Mouse (Mus musculus): Measurements from ENCODE around the gene Setd4. TPM values are rescaled to one million over a fixed set of nuclear protein-coding genes. Genes with fewer than 3 reads are reported as not detected.
"Not testable (repeated sequence)": the region's sequence is repeated elsewhere in the genome, so short reads cannot be mapped to it uniquely, and the experiment has no call there.

Setd4 gene
- polyA plus RNA-seq (2012; rRNA removed), result 39.2 and 39.7 TPM in 2 replicates

GRCm38 (mm10) chr16:93603439-93604212 is at the start of gene Setd4:
Gene Setd4, minus strand, starts transcription at chr16:93604063.
- Histone ChIP-seq H3K27ac (ENCODE audit: control insufficient read depth, insufficient read depth, low read length) (peak within 1 kb of the TSS; percentile 64), H3K27me3 (ENCODE audit: control insufficient read depth, insufficient read depth, low read length) (no peaks in the 10 kb centered on the region), H3K36me3 (ENCODE audit: control insufficient read depth, insufficient read depth, low read length) (no peaks in the 10 kb centered on the region), H3K4me1 (replicated peaks; ENCODE audit: control insufficient read depth, insufficient read depth, low read length) (peaks cover 10% of the 10 kb centered on the region), H3K4me3 (ENCODE audit: control insufficient read depth, insufficient read depth, low read length) (peak within 1 kb of the TSS; percentile 62)
- WGBS, result 2% methylated on average over 55 of the region's 55 CpGs
- DNase-seq, result peak; percentile 86
- peak; percentile 83 for TF ChIP-seq POLR2A (IDR thresholded peaks at IDR 0.05; ENCODE audit: control insufficient read depth, extremely low read depth, insufficient read depth, low read length, poor library complexity)
- TF ChIP-seq CTCF (IDR thresholded peaks at IDR 0.05; ENCODE audit: borderline replicate concordance, control insufficient read depth, extremely low read depth, insufficient read depth, low read length, poor library complexity), result no peak

GRCm38 (mm10) chr16:93648441-93649183 is 44.7 kb upstream of the Setd4 start:
- no peaks in the 10 kb centered on the region for H3K36me3 ChIP-seq (ENCODE audit: control insufficient read depth, insufficient read depth, low read length)
- H3K4me3 ChIP-seq (ENCODE audit: control insufficient read depth, insufficient read depth, low read length), result no peak overlapping the region
- H3K4me1 ChIP-seq (replicated peaks; ENCODE audit: control insufficient read depth, insufficient read depth, low read length), result no peaks in the 10 kb centered on the region
- no peaks in the 10 kb centered on the region for H3K27me3 ChIP-seq (ENCODE audit: control insufficient read depth, insufficient read depth, low read length)
- 82% methylated on average over 5 of the region's 5 CpGs for WGBS
- H3K27ac ChIP-seq (ENCODE audit: control insufficient read depth, insufficient read depth, low read length), result no peak overlapping the region
- TF ChIP-seq CTCF (IDR thresholded peaks at IDR 0.05; ENCODE audit: borderline replicate concordance, control insufficient read depth, extremely low read depth, insufficient read depth, low read length, poor library complexity) (no peak), POLR2A (IDR thresholded peaks at IDR 0.05; ENCODE audit: control insufficient read depth, extremely low read depth, insufficient read depth, low read length, poor library complexity) (no peak)
- DNase-seq, result no peak

GRCm38 (mm10) chr16:93644006-93644405 is 40.1 kb upstream of the Setd4 start:
- 29% methylated on average over 4 of the region's 4 CpGs for WGBS
- DNase-seq, result no peak
- TF ChIP-seq CTCF (IDR thresholded peaks at IDR 0.05; ENCODE audit: borderline replicate concordance, control insufficient read depth, extremely low read depth, insufficient read depth, low read length, poor library complexity) (no peak), POLR2A (IDR thresholded peaks at IDR 0.05; ENCODE audit: control insufficient read depth, extremely low read depth, insufficient read depth, low read length, poor library complexity) (no peak)
- Histone ChIP-seq H3K27ac (ENCODE audit: control insufficient read depth, insufficient read depth, low read length) (no peak overlapping the region), H3K27me3 (ENCODE audit: control insufficient read depth, insufficient read depth, low read length) (no peaks in the 10 kb centered on the region), H3K36me3 (ENCODE audit: control insufficient read depth, insufficient read depth, low read length) (no peaks in the 10 kb centered on the region), H3K4me3 (ENCODE audit: control insufficient read depth, insufficient read depth, low read length) (no peak overlapping the region), H3K4me1 (replicated peaks; ENCODE audit: control insufficient read depth, insufficient read depth, low read length) (no peaks in the 10 kb centered on the region)

- Histone ChIP-seq H3K4me3 (ENCODE audit: control insufficient read depth, insufficient read depth, low read length) (no peak within 1 kb of the TSS), H3K27ac (ENCODE audit: control insufficient read depth, insufficient read depth, low read length) (no peak within 1 kb of the TSS), H3K36me3 (ENCODE audit: control insufficient read depth, insufficient read depth, low read length) (no peaks in the 10 kb centered on the region), H3K27me3 (ENCODE audit: control insufficient read depth, insufficient read depth, low read length) (no peaks in the 10 kb centered on the region), H3K4me1 (replicated peaks; ENCODE audit: control insufficient read depth, insufficient read depth, low read length) (no peaks in the 10 kb centered on the region)
- WGBS, result 92% methylated on average over 23 of the region's 23 CpGs
- TF ChIP-seq CTCF (IDR thresholded peaks at IDR 0.05; ENCODE audit: borderline replicate concordance, control insufficient read depth, extremely low read depth, insufficient read depth, low read length, poor library complexity) (no peak), POLR2A (IDR thresholded peaks at IDR 0.05; ENCODE audit: control insufficient read depth, extremely low read depth, insufficient read depth, low read length, poor library complexity) (no peak)
- no peak for DNase-seq
Measured at GRCm38 (mm10) chr16:93627761-93628400, 24.0 kb upstream of the Setd4 start, which contains the start of gene Gm5678. Gene Gm5678, plus strand, starts transcription at chr16:93628097.

GRCm38 (mm10) chr16:93626745-93627144 is 22.9 kb upstream of the Setd4 start:
- TF ChIP-seq POLR2A (IDR thresholded peaks at IDR 0.05; ENCODE audit: control insufficient read depth, extremely low read depth, insufficient read depth, low read length, poor library complexity), result no peak
- no peak for TF ChIP-seq CTCF (IDR thresholded peaks at IDR 0.05; ENCODE audit: borderline replicate concordance, control insufficient read depth, extremely low read depth, insufficient read depth, low read length, poor library complexity)

GRCm38 (mm10) chr16:93624671-93625070 is 20.8 kb upstream of the Setd4 start:
- Histone ChIP-seq H3K4me3 (ENCODE audit: control insufficient read depth, insufficient read depth, low read length) (no peak overlapping the region), H3K4me1 (replicated peaks; ENCODE audit: control insufficient read depth, insufficient read depth, low read length) (no peaks in the 10 kb centered on the region), H3K27me3 (ENCODE audit: control insufficient read depth, insufficient read depth, low read length) (no peaks in the 10 kb centered on the region), H3K36me3 (ENCODE audit: control insufficient read depth, insufficient read depth, low read length) (no peaks in the 10 kb centered on the region), H3K27ac (ENCODE audit: control insufficient read depth, insufficient read depth, low read length) (no peak overlapping the region)
- 91% methylated on average over 4 of the region's 4 CpGs for WGBS
- DNase-seq, result no peak
- no peak for TF ChIP-seq CTCF (IDR thresholded peaks at IDR 0.05; ENCODE audit: borderline replicate concordance, control insufficient read depth, extremely low read depth, insufficient read depth, low read length, poor library complexity)
- no peak for TF ChIP-seq POLR2A (IDR thresholded peaks at IDR 0.05; ENCODE audit: control insufficient read depth, extremely low read depth, insufficient read depth, low read length, poor library complexity)

More at GRCm38 (mm10) chr16:93626745-93627144, 22.9 kb upstream of the Setd4 start:
- H3K4me3 ChIP-seq (ENCODE audit: control insufficient read depth, insufficient read depth, low read length), result no peak overlapping the region
- no peaks in the 10 kb centered on the region for H3K4me1 ChIP-seq (replicated peaks; ENCODE audit: control insufficient read depth, insufficient read depth, low read length)
- H3K27ac ChIP-seq (ENCODE audit: control insufficient read depth, insufficient read depth, low read length), result no peak overlapping the region
- no peaks in the 10 kb centered on the region for H3K27me3 ChIP-seq (ENCODE audit: control insufficient read depth, insufficient read depth, low read length)
- WGBS, result 15% methylated on average over 1 of the region's 1 CpGs
- no peaks in the 10 kb centered on the region for H3K36me3 ChIP-seq (ENCODE audit: control insufficient read depth, insufficient read depth, low read length)
- no peak for DNase-seq

- H3K4me1 ChIP-seq (replicated peaks; ENCODE audit: control insufficient read depth, insufficient read depth, low read length); H3K4me3 ChIP-seq (ENCODE audit: control insufficient read depth, insufficient read depth, low read length); H3K27me3 ChIP-seq (ENCODE audit: control insufficient read depth, insufficient read depth, low read length); H3K27ac ChIP-seq (ENCODE audit: control insufficient read depth, insufficient read depth, low read length); H3K36me3 ChIP-seq (ENCODE audit: control insufficient read depth, insufficient read depth, low read length); DNase-seq: not testable (repeated sequence)
- 92% methylated on average over 4 of the region's 4 CpGs for WGBS
Measured at GRCm38 (mm10) chr16:93623759-93624158, 19.9 kb upstream of the Setd4 start.
